Mouse (Mus musculus): Measurements from ENCODE around the gene Tmem45a.
A peak's percentile ranks its signal among the peaks of the same experiment; 100 is the strongest.
"Not testable (repeated sequence)": the region's sequence is repeated elsewhere in the genome, so short reads cannot be mapped to it uniquely, and the experiment has no call there.

Tmem45a gene

DNA sequence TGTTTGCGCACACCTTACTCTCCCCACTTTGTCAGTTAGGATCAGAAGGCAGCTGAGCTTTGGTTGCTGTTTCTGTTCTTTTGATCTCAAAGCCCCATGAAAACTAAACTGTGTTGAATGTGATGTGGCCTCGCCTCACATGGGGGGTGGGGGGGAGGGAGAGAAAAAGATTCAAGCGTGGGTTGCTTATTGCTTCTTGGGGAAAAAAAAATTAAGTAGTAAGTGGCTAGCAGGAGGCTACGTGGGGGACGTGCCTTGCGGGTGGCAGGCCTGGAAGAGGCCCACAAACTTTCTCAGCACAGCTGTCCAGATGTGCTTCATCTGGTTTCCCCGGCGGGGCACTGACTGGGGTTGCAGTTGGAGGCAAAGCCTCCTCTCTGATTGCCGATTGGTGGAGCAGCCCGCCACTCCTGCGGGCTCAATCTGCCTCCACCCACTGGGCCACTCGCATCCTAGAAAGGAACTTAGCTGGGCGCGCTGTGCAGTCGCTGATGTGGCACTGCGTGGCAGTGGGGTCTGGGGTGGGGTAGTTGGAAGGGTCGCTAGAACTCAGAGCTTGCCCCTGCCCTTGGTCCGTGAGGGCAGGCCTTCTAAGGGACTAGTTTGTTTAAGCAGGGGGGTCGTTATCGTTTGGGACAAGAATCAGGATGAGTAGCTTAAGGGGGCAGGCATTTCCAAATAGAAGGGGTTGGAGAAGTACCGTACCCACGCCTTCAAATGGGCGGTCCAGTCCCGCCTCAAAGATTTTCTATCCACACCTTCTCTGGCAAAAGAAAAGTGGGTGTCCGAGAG lies at the start of gene Tmem45a:
Gene Tmem45a, minus strand, starts transcription at position 343 of the 792 bp plus-strand sequence.
- peak; percentile 39 for DNase-seq (ENCODE audit: low read depth, low spot score)

DNA sequence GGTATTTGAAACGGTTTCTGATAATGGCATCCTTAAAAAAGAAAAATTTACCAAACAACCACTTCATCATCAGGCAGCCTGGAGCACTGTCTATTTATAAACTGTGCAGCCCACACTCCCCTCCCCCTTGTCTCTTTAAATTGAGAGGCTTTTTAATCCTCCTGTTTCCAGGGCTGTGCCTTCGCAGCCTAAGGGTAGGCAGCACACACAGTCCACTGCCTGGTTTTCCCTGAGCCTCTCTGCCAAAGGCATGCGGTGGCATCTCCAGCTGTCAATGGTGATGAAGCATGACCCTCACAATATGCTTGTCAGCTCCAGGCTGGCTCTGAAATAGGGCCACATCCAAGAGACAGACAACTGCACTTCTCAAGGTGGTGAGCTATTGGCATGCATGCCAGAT lies 42.1 kb upstream of the Tmem45a start, which contains the start of gene Lnp1:
Gene Lnp1, minus strand, starts transcription at position 39 of the 400 bp plus-strand sequence.
- no peak for DNase-seq (ENCODE audit: low read depth, low spot score)

DNA sequence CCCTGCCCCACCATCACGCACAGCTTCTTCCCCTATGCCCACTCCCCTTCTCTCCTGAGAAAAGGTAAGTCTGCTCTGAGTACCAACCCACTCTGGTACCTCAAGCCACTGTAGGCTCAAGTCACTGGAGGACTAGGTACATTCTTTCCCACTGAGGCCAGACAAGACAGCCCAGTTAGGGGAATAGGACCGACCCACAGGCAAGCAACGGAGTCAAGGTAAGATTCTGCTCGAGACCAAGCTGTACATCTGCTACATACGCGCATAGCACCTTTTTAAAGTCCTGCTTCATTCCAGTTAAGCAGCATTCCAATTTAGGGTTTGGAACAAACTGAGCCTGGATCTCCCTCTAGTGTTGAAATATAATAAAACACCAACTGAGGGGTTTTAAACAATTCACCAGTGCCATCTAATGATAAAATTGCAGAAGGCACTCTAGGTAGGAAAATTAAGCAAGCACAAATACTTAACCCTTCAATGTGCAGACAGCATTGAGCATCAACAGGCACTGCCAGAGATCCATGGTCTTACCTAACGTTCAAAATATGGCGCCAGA lies 34.2 kb upstream of the Tmem45a start:
- peak; percentile 25 for DNase-seq (ENCODE audit: low read depth, low spot score)

DNA sequence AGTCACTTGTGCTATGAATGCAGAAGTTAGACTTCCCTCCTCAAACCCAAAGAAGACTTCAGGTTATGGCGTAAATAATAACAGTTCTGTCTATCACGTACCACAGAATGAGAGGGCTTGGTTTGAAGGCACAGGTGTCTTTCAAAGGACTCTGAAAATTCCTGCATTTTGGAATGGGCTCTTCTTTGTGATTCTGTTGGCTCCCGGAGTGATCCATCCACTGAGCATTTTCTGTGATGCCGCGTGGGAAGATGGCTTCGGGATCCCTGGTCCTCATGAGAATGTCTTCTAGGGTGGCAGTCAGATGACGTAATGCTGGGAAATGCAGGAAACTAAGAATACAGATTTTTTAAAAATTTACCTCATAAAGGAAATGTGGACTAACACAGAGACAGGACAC lies 31.3 kb upstream of the Tmem45a start:
- DNase-seq (ENCODE audit: low read depth, low spot score): no peak

DNA sequence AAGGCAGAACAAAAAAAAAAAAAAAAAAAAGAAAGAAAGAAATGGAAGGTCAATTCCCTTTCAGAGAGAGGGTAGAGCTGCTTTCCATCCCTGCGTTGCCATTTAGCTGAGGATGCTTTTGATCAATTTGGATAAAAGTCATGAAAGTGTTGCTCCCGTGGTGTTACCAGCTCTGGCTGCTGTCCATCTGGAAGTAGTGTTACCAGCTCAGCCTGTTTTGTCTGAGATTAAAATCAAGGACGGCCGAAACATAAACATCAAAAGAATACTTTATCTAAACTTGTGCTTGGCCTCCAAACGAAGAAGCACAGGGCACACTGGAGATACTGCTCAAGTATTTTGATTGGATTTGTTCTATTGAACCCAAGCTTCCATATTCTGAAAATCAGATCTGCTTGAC lies 23.0 kb upstream of the Tmem45a start:
- no peak for DNase-seq (ENCODE audit: low read depth, low spot score)

DNA sequence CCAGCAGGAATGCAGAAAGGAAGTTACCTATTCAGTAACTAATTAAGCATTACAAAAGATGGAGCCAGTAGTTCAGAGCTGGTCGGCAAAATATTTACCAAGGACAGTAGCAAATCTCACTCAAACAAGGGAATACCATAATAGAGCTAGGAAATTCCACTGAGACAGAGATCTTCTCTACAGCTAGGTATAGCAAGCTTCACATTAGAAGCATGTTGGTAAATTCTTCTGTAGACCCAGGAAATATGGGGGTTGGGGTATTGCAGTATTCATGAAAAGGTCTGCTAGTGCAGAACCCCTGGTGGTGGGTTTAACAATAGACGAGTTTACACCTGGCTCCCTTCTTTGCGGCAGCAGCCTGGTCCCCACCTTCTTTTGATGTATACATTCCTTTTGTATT lies 16.2 kb upstream of the Tmem45a start:
- not testable (repeated sequence) for DNase-seq (ENCODE audit: low read depth, low spot score)

DNA sequence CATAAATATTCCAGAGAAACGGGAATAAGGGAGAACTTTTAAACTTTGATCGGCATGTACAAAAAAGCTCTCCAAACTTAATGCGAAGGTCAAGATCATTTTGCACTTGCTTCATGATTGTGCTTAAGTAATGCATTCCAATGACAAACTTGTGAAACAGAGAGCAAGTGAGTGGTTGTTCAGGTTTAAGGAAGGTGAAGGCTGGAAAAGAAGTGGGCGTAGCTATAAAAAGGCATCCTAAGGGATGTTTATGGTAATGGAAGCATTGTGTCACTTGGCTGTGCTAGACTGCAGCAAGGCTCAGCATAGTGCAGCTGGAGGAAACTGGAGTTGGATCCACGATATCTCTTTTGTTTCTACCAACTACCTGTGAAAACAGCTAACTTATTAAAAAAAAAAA lies 5.6 kb upstream of the Tmem45a start:
- no peak for DNase-seq (ENCODE audit: low read depth, low spot score)

DNA sequence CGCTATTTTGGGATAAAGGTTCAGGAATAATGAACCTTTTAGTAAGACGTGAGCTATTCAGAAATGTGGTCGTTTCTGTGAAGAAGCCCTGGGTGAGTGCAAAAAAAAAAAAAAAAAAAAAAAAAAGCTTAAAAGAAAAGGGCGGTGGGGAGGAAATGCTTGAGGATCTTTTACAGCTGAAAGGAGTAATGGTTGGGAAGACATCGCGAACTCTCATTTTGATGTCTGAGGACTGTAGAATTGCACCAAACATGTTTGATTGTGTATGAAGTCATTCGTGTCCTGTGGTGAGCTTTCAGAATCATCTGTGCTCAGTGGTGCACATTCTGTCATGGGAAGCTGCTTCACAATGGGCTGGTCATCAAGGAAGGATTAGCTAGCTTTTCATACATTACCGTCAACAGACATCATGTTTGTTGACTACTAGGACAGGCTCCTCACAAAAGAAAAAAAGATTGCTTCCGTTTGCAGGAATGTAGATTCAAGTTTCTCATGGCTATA lies 700 bp upstream of the Tmem45a start:
- no peak for DNase-seq (ENCODE audit: low read depth, low spot score)

DNA sequence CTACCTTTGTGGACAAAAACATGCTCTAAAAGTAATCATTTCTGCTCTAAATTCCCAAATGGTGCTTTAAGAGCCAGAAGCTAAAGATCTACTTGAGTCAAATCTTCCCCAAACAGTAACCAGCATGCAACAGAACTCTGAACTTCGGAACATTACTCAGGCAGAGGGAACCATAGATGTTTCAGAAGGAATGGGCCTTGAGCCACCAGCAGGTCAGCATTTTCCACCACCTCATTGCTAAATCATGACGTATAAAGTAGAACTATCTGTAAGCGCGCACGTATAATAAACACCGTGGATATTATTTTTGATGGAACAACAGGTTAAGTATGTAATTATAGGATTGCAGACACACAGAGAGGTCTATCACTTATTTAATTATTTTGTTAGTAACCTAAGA lies 1.2 kb downstream of the Tmem45a start:
- no peak for DNase-seq (ENCODE audit: low read depth, low spot score)

DNA sequence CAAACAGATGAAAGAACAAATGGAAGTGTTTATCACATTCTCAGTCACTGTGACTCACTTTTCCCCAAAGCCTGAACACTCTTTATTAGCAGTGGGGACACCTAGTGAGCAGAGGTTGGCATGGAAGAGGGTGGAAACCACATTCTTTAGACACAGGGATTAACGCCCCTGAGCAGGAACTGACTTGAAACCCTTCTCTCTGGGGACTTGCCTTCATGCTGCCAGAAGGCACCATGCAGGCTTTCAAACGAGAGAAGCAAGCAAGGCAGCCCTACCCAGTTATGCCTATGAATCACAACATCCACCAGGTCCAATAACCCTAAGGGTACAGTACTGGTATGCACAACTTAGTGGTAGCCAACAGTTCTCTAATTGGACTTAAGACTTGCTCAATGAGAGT lies 12.6 kb downstream of the Tmem45a start:
- DNase-seq (ENCODE audit: low read depth, low spot score): no peak

DNA sequence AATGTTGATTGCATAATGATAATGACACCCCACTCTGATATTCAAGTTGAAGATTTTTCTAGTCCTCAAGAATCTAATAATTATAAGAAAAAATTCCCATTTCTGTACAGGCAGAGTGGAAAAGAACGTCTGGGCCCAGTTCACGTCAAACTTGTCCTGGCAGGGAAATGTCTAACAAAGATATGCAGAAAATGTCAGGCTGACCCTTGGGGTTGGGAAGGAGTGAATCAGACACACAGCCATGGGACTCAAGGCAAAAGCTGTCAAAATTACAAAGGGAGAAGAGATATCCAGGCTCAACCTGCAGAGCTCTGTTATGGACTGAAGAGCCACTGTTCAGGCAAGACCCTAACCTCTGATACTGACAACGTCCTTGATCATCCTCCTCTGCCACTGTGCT lies 15.5 kb downstream of the Tmem45a start:
- no peak for DNase-seq (ENCODE audit: low read depth, low spot score)

DNA sequence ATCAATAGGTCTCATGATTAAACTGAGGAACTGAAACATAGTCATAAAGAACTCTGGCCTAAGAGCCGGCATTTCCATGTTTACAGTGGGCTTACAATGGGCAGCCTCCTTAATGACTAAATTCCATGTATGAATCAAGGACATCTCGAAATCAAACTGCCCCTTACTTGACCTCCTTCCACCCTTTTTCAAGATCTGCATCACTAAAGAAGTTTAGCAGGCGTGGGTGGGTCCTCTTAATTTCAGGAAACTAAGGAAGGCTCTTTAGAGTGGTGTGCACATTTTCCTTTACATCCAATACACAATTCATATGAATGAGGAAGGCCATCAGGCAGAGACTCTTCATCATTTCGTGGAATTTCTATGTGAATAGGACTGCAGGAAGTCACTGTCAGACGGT lies 17.6 kb downstream of the Tmem45a start:
- DNase-seq (ENCODE audit: low read depth, low spot score): no peak

DNA sequence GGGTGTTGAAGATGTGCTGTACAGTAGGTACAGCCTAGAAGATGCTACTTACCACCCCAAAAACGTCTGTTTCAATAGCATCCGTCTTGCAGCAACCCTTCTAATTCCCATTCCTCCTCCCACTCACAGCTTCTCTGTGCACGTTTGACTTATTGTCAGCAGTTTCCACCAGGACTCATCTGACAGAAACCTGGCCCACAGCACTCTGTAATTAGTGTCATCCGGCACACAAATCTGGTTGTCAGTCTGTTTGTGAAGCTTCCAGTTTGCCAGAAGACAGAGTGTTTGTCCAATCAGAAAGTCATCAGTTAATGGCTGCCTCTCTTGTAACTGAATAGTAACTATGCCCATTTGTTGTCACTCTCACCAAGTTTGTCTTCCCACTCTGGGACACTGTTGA lies 18.4 kb downstream of the Tmem45a start:
- no peak for DNase-seq (ENCODE audit: low read depth, low spot score)

DNA sequence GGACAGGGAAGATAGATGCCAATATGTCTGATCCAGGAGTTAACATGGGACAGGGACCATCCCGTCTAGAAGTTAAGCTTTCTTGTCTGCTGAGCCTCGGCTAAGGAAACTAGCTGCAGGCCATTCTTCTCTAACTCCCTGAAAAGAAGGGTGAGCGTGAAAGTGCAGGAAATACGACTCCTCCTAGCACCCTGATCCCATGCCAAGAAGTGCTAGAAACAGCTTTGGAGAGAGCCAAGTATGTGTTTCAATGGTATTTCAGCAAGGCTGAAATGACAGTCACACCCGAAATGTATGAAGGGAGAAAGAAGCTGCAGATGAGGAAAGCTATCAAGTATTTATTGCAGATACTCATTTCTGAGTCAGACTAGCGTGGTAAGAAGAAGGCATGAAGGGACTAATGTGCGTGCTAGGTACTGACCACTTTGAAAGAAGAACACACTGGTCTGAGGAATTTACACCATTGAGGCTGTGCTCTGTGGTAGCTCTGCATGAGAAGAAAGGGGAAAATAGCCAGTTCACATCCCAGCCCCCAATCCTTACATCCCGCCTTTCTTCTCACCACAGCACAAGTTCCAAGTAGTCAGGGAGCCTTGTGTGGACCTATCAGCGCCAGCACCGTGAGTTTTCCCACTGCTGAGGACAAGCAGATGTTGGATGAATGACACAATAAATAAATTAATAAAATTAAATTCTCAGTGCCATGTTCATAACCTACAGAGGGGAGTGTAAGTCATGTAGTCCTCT lies 33.0 kb downstream of the Tmem45a start:
- DNase-seq (ENCODE audit: low read depth, low spot score): no peak

DNA sequence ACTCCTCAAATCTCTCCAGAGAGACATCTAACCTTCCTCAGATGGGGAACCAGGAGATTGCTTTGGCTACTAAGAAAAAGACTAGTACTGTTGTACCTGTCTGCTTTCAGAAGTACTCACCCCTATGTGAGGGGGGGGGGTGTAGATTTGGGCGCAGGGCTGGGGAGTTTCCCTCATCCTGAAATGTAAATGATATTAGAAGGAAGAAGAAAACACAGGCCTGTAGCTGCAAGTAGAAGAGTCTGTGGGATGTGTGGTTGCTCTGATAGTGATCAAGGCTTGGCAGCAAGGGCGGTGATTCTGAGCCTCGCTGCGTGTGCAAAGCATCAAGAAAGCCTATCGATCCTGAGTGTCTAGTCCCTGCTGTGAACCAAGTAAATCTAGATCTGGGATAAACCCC lies 43.0 kb downstream of the Tmem45a start:
- peak; percentile 2 for DNase-seq (ENCODE audit: low read depth, low spot score)

DNA sequence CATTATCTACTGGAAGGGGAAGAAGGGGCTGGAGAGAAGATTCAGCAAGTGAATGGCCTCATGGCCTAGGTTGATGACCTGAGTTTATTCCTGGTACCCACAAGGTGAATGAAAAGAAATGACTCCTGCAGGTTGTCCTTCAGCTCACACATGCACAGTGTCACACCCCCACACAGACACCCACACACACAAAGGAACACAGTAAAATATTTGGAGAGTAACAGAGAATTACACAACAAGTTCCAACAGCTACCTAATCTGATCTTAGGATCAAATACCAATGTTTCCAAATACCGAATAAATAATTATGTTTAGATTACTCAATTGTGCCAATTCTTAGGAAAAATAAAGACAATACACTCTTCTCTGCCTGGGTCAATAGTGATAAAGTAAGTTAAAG lies 52.7 kb downstream of the Tmem45a start:
- DNase-seq (ENCODE audit: low read depth, low spot score): no peak

DNA sequence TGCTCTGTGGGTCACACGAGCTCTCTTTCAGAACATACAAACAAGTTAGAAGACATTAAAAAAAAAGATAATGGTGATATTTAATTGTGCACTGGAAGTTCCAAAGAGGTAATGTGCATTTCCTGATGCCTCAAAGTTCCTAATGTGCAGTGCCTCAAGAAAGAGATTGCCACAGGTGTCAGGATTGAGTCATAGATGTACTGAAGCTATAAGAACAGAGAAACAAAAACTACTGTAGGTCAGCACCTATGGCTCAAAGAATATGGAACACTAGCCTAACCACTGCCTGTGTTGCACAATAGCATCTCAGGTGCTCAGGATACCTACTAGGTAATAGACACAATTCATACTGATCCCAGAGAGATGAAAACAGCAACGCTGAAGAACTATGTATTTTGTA lies 54.0 kb downstream of the Tmem45a start:
- no peak for DNase-seq (ENCODE audit: low read depth, low spot score)

DNA sequence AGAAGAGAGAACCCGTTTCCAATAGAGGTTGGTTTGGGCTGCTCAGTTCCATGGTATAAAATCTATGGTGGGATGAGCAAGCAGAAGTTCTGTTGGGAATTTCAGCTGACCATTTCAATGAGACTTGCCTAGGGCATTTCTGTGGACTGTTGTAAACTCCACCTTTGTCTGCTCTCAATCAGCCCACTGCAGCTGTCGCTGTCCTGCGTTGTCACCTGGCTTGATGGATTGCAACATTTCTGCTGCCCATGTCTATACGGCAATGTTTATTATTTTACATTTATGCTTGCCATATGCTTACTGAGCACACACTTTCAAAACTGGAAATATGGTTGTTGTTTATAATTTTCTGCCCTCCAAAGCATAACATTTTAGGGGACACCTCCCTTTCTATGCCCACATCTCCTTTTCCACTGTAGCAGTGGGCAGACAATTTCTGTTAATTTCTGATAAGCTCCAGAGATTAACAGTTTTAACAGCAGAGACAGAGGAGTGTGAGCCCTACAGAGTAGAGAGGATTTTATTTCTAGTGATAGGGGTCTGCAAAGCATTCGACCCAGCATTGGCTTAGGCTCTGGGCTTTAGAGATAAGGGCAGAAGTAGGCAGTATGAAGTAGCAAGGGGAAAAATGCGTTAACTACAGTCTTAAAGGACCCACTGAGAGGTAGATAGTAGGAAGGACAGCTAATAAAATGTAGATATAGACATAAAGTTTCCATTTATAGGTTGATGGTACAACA lies 84.4 kb downstream of the Tmem45a start:
- DNase-seq (ENCODE audit: low read depth, low spot score): no peak

DNA sequence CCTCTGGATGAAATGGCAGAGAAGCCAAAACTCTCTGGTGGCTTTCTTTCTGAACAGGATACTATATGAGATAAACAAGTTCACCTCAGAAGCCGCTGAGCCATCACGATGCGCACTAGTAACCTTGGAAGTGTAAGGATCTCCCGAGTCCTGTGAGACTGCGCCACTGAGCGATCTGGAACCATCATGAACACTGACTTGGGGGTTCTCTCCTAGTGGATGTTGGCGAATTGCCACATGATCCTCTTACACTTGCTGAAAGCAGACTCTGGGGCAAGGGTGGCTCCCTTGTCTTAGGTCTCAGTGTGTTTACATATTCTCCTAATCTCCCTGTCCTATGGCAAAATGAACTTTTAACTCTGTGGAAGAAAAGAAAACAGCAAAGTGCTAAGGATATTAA lies 85.0 kb downstream of the Tmem45a start:
- no peak for DNase-seq (ENCODE audit: low read depth, low spot score)

DNA sequence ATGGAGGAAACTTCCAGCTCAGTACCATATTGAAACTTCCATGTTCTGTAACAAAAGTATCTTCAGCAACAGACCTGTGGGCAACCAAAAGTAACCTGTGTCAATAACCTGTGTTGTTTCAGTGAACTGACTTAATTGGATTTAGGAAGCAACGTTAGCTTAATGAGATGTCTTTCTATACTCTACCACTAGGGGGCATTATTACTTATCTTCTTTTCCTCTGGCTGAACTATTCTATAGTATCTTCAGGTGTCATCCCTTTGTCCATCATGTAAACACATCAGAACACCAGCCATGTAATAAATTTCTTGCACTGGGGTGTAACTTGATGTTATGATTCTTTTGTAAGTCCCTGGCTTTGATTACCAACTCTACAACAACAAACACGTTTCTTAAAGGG lies 85.5 kb downstream of the Tmem45a start:
- DNase-seq (ENCODE audit: low read depth, low spot score): peak; percentile 56

DNA sequence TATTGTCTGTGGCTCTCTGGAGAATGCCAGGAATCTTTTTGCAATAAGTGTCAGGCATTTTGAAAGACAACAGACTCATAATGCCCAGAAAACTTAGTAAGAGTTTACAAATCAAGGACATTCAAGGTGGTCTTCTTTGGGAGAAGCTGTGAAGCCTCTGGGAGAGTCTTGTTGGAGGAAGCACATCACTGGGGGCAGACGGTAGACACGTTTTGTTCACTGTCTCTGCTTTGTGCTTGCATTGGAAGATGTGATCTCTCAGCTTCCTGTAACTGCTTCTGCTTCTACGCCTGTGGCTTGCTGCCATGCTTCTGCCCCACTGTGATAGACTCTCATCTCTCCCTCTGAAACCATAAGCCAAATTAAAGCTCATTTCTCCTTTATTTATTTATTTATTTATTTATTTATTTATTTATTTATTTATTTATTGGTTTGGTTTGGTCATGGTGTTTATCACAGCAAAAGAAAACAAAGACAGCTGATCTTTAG lies 86.4 kb downstream of the Tmem45a start:
- DNase-seq (ENCODE audit: low read depth, low spot score): no peak

DNA sequence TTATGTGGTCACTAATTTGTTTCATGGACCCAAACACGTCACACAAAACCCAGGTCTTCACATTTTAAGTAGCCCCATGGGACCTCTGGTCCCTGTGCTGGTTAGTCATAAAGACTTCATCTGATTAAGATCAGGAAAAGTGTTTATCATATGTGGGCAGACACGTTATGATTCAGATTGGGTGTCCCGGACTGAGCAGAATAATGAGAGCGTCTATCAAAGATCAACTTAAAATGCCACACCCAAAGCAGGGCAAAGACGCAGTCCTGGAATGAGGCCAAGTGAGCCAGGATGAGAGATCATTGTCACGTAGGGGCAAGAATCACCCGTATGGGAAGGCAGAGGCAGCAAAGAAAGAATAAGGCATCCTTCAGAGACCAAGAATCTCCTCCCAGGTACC lies 87.1 kb downstream of the Tmem45a start:
- no peak for DNase-seq (ENCODE audit: low read depth, low spot score)
